Mouse (Mus musculus) cerebellum, adult 11-12 months (tissue): ENCODE data around the gene 4632433K11Rik.
A peak's percentile ranks its signal among the peaks of the same experiment; 100 is the strongest.
"Not testable (repeated sequence)": the region's sequence is repeated elsewhere in the genome, so short reads cannot be mapped to it uniquely, and the experiment has no call there.

ENCODE experiments used
- DNase-seq: peaks from one replicate; pipeline ENCODE4 v3.0.0; 2022

4632433K11Rik gene

GRCm38 (mm10) chr7:5057381-5057780 is 23.5 kb downstream of the 4632433K11Rik start:
- DNase-seq = peak; percentile 51

DNA sequence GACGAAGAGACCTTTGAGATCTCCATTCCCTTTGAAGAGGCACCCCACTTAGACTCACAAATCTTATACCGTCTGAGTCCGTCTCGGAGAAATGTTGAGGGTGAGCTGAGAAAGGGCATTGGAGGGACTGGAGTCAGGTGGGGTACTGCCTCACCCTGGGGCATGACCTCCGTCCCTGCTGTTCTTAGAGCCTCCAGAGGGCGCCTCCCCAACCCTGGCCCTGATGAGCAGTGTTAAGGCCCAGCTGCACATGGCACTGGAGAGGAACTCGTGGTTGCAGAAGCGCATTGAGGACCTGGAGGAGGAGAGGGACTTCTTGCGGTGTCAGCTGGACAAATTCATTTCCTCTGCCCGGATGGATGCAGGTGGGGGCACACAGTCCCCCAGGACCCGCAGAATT is 23.9 kb downstream of the 4632433K11Rik start:
- DNase-seq = peak; percentile 55

DNA sequence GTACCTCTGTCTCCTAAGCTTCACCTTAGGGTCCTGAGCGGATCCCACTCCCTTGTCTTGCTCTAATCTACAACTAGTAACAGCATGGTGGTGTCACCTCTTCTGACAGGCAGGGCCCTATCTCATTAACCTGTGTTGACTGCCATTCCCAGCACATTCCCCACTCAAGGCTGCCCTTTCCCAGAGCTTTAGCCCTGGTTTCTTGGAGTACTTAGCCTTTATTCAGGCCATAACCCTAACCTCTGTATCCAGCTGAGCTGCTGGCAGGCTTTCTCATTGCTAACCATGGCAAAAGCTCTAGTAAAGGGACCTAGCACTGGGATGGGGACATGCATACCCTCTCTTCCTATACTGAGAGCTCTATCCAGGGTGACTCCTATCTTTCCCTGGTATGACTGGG is 24.7 kb downstream of the 4632433K11Rik start:
- DNase-seq = peak; percentile 58

GRCm38 (mm10) chr7:5059421-5059820 is 25.5 kb downstream of the 4632433K11Rik start:
- peak; percentile 69 for DNase-seq

- peak; percentile 93 for DNase-seq
Observed at GRCm38 (mm10) chr7:5060239-5060731, 26.4 kb downstream of the 4632433K11Rik start.

GRCm38 (mm10) chr7:5060944-5061773 is 27.2 kb downstream of the 4632433K11Rik start:
- peak; percentile 98 for DNase-seq

GRCm38 (mm10) chr7:5061774-5062359 is 27.9 kb downstream of the 4632433K11Rik start, which contains the start of gene U2af2:
U2af2 (plus strand) TSS chr7:5062143.
- peak; percentile 96 for DNase-seq

DNA sequence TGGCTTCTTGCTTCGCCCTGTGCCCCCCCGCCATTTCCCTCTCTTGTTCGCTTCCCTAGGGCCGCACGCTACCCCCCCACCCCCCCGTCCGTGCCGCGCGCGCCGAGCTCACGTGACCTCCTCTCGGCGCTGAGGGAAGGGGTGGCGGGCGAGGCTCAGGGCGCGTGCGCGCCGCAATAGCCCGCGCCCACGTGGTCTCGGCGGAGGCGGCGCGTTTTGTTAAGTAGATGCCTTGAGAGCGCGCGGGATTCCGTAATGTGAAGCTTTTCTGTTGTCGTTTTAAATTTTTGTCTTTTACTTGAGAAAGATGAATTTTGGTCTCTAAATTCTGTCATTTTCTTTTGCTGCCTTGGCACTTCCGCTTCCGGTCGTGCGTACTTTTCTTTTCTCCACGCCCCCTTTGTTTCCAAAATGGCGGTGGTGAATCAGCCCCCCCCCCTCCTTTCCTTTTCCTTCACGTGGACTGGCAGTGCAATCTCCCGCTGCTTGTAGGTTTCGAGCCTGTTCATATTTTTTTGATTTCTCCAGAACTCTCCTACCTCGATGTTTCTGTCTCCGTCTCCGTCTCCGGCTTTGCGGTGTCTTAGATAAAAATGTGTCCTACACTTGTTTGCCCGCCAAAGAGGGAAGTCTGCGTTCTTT is 28.6 kb downstream of the 4632433K11Rik start:
- no peak for DNase-seq

DNA sequence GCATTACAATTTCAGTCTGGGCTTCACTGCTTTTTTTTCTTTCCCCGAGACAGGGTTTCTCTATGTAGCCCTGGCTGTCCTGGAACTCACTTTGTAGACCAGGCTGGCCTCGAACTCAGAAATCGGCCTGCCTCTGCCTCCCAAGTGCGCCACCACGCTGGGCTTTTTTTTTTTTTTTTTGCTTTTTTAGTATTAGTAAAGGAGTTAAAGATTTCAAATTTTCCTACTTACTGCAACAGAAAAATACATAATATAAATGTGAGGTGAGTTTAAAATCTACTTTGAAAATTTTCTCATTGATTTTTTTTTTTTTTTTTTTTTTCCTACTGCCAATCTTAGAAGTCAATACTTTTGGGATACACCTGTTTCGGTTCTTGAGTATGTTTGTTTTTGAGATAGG is 31.0 kb downstream of the 4632433K11Rik start:
- no peak for DNase-seq

DNA sequence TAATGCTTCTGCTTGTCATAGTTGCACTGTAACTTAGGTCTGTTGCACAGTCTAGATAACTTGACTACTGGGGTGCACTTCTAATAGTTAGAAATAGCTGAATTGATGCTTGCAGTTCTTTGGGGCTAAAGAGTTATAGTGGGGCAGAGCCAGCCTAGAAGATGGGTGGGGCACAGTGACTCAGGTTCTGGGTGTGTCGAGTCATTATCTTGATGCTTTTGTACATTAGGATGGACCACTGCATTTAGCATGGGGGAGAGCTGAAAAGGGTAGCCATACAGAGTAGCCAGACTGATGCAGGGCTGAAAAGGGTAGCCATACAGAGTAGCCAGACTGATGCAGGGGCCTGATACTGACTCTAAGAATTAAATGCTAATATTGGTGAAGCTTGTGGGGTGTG is 39.7 kb downstream of the 4632433K11Rik start:
- DNase-seq = no peak

DNA sequence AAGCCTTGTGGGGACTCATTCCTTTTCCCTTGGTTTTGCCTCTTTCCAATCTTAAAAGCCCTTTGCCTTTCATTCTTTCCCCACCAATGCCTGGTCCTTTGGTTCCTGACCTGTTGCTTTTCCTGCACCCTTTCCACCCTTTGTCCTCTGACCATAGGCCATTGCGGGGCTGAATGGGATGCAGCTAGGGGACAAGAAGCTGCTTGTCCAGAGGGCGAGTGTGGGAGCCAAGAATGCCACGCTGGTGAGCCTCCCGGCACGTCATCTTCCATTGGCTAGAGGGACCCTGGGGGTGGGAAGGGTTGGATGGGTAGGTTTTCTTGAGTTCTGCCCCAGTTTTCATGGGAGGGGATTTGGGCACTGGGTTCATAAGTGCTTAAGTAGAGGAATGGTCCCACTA is 41.1 kb downstream of the 4632433K11Rik start:
- DNase-seq = no peak

GRCm38 (mm10) chr7:5076931-5077330 is 43.0 kb downstream of the 4632433K11Rik start:
- DNase-seq = no peak

DNA sequence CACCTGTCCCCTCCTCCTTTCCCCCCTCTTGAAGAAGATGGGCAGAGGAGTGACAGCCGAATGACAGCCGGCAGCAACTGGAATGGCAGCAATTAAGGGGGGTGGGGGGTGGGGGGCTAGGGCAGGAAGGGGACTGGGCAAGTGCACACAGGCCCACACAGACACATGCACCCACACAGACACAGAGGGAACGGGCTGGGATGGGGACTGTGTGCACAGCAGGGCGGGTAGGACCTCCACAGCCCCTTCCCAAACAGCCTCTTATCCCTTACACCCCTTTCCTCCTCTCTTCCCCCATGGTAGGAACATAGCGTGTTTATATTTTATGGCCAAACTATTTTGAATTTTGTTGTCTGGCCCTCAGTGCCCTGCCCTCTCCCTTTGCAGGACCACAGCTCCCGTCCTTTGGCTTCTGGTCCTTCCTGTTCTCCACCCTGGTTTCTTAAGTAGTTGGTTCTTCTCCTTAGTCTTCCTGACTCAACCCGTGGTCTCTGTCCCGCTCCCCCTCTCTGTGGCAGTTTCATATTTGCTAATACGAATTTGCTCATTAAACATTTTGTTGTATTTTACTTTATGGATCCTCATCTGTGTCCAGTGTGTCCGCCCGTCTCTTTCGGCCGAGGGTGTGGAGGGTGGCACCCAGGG is 45.6 kb downstream of the 4632433K11Rik start:
- not testable (repeated sequence) for DNase-seq

- DNase-seq = peak; percentile 97
Observed at GRCm38 (mm10) chr7:5080010-5080751, 46.3 kb downstream of the 4632433K11Rik start, which contains the start of gene Epn1. Epn1 (plus strand) TSS chr7:5080235.

DNA sequence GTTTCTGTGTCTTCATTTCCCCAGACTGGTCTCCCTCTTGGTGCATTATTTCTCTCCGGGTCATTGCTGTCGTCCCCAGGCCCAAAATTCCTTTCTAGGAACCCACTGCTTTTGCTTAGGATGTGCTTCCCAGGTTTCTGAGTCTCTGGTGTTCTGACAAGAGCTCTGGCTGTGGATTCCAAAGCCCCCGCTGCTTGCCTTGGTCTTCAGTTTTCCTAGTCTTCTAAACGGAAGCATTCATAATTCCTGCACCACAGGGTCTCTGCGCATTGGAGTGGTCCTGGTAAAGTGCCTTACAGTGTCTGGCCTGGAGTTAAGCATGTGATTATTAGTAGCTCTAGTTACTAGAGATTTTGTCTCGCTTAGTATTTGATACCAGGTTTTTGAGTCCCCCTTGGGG is 46.9 kb downstream of the 4632433K11Rik start:
- DNase-seq = no peak

- no peak for DNase-seq
Observed at GRCm38 (mm10) chr7:5081241-5081640, 47.3 kb downstream of the 4632433K11Rik start.

DNA sequence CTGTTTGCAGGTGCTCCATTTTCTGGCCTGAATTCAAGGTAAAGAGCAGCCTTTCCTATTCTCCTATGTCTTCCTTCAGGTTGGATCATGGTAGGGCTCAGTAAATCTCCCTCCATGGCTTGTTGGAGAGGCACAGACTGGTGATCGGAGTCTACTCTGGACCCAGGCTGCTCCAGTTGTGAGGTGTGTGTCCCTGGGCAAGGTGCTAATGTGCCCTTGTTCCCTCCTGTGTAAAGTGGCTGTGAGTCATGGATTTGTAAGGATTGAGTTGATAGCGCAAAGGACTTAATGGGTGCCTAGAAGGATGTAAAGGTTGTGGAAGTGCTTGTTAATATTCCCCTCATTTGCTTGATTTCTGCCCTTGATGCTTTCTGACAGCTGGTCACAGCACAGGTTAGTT is 48.0 kb downstream of the 4632433K11Rik start:
- DNase-seq = no peak

- DNase-seq = no peak
Observed at GRCm38 (mm10) chr7:5083325-5084105, 49.6 kb downstream of the 4632433K11Rik start.
